In the genomic region with DNA sequence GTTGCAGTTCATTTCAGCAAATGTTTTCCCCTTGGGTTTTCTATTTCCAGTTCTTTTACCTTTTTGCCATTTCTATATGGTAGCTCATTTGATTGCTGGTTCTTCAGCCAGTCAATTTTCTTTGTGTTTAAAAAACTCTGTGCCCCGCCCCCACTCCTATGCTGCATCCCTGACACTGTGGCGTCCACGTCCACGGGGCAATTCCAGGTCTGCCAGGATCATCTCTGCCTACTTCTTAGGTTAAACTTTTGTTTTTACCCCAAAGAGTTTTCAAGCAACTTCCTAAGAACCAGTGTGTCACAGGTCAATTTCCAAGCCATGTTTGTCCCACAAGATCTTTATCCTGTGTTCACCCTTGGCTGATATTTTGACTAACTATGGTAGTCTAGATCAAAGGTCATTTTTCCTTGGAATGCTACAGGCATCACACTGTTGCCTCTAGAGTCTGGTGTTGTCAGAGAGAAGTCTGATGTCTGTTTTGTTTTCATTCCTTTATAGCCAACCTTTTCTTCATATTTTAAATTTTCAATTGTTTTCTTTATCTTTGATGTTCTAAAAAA, we compare ENCODE assay signal across 12 mouse cellular contexts.
"Had no signal": no experiment of that assay in that cellular context is flagged by ENCODE, and none has a peak within 500 bp of the region (broad histone marks: within the 10 kb centered on the region; RNA-seq: fewer than 3 reads in every experiment).

No protein-coding gene starts in this region.

- ATAC-seq: midbrain, embryonic 16.5 days had no signal

- H3K9ac ChIP-seq: limb, embryonic 13.5 days; lung, embryonic 14.5 days; neural tube, embryonic 13.5 days had no signal

- H3K4me2 ChIP-seq: limb, embryonic 13.5 days; liver, embryonic 11.5 days; lung, embryonic 14.5 days; neural tube, embryonic 13.5 days had no signal

- DNase-seq: kidney, postnatal 10 days; left cerebral cortex, postnatal 4 days; lung, embryonic 14.5 days; lung, postnatal 10 days; lung, postnatal 4 days; thymus, postnatal 14 days had no signal

- H3K4me1 ChIP-seq: limb, embryonic 13.5 days; midbrain, embryonic 10.5 days; neural tube, embryonic 13.5 days had no signal

- H3K27ac ChIP-seq: limb, embryonic 13.5 days; midbrain, embryonic 10.5 days; neural tube, embryonic 13.5 days; stomach, postnatal 0 days had no signal

- H3K27me3 ChIP-seq: limb, embryonic 13.5 days; neural tube, embryonic 13.5 days had no signal

- H3K9me3 ChIP-seq: limb, embryonic 13.5 days; midbrain, embryonic 10.5 days; neural tube, embryonic 13.5 days had no signal

- H3K4me3 ChIP-seq: limb, embryonic 13.5 days; midbrain, embryonic 10.5 days; neural tube, embryonic 13.5 days had no signal

- H3K36me3 ChIP-seq: limb, embryonic 13.5 days; midbrain, embryonic 10.5 days; neural tube, embryonic 13.5 days had no signal
